Mouse (Mus musculus) embryonic facial prominence, embryonic 10.5 days (tissue): Measurements from ENCODE around the gene Samsn1. TPM values are rescaled to one million over a fixed set of nuclear protein-coding genes. Genes with fewer than 3 reads are reported as not detected.

Experiments used
- DNase-seq: peaks from one replicate; pipeline ENCODE4 v3.0.0-alpha.2; 2017; ENCODE audit warnings: low spot score
- H3K27ac ChIP-seq: fragments of 300-500 bp; sonication (generic); replicated peaks from 2 replicates; pipeline ENCODE4 v1.5.1; 2016; ENCODE audit warnings: mild to moderate bottlenecking
- H3K27me3 ChIP-seq: fragments of 300-500 bp; sonication (generic); replicated peaks from 2 replicates; pipeline ENCODE4 v1.6.1; 2016; ENCODE audit warnings: low read depth, mild to moderate bottlenecking; ENCODE audit not compliant: poor library complexity, severe bottlenecking
- H3K36me3 ChIP-seq: fragments of 300-500 bp; sonication (generic); replicated peaks from 2 replicates; pipeline ENCODE4 v1.6.1; 2016; ENCODE audit warnings: mild to moderate bottlenecking, moderate library complexity
- H3K4me1 ChIP-seq: fragments of 300-500 bp; sonication (generic); 2 replicates; pipeline ENCODE4 v1.6.1; 2016
- H3K4me3 ChIP-seq: fragments of 300-500 bp; sonication (generic); 2 replicates; pipeline ENCODE4 v1.5.1; 2016; ENCODE audit warnings: mild to moderate bottlenecking, moderate library complexity
- H3K9me3 ChIP-seq: fragments of 300-500 bp; sonication (generic); 2 replicates; pipeline ENCODE4 v1.6.1; 2016; ENCODE audit warnings: mild to moderate bottlenecking
- WGBS: fragments of 180-500 bp; shearing (Covaris S2); methylation state at CpG from one replicate; pipeline ENCODE4 v1.1.7; 2016; 5-methylcytosine and 5-hydroxymethylcytosine counted together
- polyA plus RNA-seq: library from polyadenylated mRNA; unstranded; fragments of >200 nt; fragmentation: Nextera tagmentation; extraction: Ambion mirVana; gene quantifications from 2 replicates; pipeline ENCODE4 v1.2.1, GENCODE M21; 2016

The Samsn1 gene
- polyA plus RNA-seq = 1.0 and 1.1 TPM in 2 replicates

- WGBS = 82% methylated on average over 7 of the region's 7 CpGs
- Histone ChIP-seq H3K9me3 (no peaks in the 10 kb centered on the region), H3K27ac (no peak within 1 kb of the TSS), H3K4me3 (no peak within 1 kb of the TSS), H3K27me3 (no peaks in the 10 kb centered on the region), H3K36me3 (no peaks in the 10 kb centered on the region), H3K4me1 (no peaks in the 10 kb centered on the region)
- DNase-seq = no peak
These were observed at the start of gene Samsn1 for GRCm38 (mm10) chr16:76022181-76022580. TSS of gene Samsn1 (minus strand) at chr16:76022281.

- no peaks in the 10 kb centered on the region for H3K9me3 ChIP-seq
- no peak overlapping the region for H3K27ac ChIP-seq
- DNase-seq = no peak
- H3K27me3 ChIP-seq = no peaks in the 10 kb centered on the region
- H3K4me3 ChIP-seq = no peak overlapping the region
- no peaks in the 10 kb centered on the region for H3K4me1 ChIP-seq
- WGBS = 93% methylated on average over 14 of the region's 14 CpGs
- H3K36me3 ChIP-seq = no peaks in the 10 kb centered on the region
These were observed 44.1 kb upstream of the Samsn1 start for GRCm38 (mm10) chr16:76066082-76066635.

GRCm38 (mm10) chr16:76054976-76055375 lies 32.9 kb upstream of the Samsn1 start:
- H3K4me1 ChIP-seq = peaks cover 11% of the 10 kb centered on the region
- no peaks in the 10 kb centered on the region for H3K27me3 ChIP-seq
- H3K9me3 ChIP-seq = peaks cover 5% of the 10 kb centered on the region; the same call in 1 of the 2 replicates
- H3K36me3 ChIP-seq = no peaks in the 10 kb centered on the region
- WGBS = 92% methylated on average over 7 of the region's 7 CpGs
- H3K4me3 ChIP-seq = no peak overlapping the region
- H3K27ac ChIP-seq = no peak overlapping the region
- DNase-seq = no peak

DNA sequence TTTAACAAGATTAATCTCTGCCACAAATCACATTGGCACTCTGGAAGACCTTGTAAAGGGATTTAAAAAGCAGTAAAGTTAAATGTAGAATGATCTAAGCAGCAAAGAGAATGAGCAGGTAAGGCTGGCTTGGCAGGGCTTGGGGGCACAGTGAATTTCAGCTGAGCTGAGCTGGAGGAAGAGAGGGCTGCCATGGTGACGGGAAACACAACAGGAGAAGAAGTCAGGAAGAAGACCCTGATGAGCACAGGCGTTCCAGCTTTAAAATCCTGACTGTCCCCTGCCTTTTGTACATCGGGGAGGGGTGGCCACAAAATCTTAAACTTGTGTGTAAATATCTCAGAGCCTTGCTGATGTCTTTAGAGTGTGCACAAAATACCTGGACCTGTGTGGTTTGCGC lies 32.0 kb upstream of the Samsn1 start:
- Histone ChIP-seq H3K4me1 (peaks cover 11% of the 10 kb centered on the region), H3K36me3 (no peaks in the 10 kb centered on the region), H3K27ac (no peak overlapping the region), H3K9me3 (peaks cover 5% of the 10 kb centered on the region; the same call in 1 of the 2 replicates), H3K4me3 (no peak overlapping the region), H3K27me3 (no peaks in the 10 kb centered on the region)
- 82% methylated on average over 4 of the region's 4 CpGs for WGBS
- peak; percentile 11 for DNase-seq

- H3K4me1 ChIP-seq = peaks cover 11% of the 10 kb centered on the region
- no peaks in the 10 kb centered on the region for H3K36me3 ChIP-seq
- H3K4me3 ChIP-seq = no peak overlapping the region
- DNase-seq = peak; percentile 14
- H3K27me3 ChIP-seq = no peaks in the 10 kb centered on the region
- peaks cover 5% of the 10 kb centered on the region; the same call in 1 of the 2 replicates for H3K9me3 ChIP-seq
- H3K27ac ChIP-seq = no peak overlapping the region
- 70% methylated on average over 8 of the region's 8 CpGs for WGBS
These were observed 31.5 kb upstream of the Samsn1 start for GRCm38 (mm10) chr16:76053537-76053936.

DNA sequence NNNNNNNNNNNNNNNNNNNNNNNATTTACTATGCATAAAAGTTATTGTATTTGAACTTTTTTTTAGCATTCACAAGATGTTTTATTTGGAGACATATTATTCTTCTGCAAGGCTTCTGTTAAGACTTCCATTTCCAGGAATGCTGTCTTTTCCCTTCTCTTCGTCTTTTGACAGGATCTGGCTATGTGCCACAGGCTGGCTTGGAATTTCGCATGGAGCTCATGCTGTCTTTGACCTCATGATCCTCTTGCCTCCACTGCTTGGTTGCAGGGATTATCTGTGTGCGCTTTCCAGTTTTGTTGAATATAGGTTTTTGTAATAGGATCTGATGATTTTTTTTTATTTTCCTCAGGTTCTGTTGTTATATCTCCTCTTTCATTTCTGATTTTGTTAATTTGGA lies 25.0 kb upstream of the Samsn1 start:
- Histone ChIP-seq H3K36me3 (no peaks in the 10 kb centered on the region), H3K27me3 (no peaks in the 10 kb centered on the region), H3K9me3 (no peaks in the 10 kb centered on the region), H3K27ac (no peak overlapping the region), H3K4me1 (no peaks in the 10 kb centered on the region), H3K4me3 (no peak overlapping the region)
- 82% methylated on average over 3 of the region's 3 CpGs for WGBS
- no peak for DNase-seq

DNA sequence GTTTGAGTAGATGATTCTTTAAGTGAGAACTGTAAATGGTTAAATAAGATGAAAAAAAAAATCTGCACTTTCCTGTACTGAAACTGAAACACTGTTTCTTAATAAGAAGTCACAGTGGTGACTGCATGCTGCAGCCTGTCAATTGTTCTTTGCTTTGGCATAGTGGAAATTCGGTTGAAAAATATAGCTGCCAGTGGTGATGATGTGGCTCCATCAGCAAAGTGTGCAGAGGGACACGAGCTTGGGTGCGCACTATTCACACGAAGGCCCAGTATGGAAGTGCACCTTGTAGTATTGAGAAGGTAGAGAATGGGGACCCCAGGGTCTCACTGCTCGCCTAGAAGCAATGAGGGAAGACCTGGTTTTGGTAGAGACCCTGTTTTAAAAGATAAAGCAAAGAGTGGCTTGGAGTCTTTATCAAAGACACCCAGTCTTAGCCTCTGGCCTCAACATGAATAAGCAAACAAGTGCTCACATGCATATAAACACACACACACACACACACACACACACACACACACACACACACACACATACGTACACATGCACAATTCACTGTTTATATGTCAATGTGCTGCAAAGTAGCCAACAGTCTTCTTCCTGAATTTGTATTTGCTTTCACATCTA lies 18.4 kb upstream of the Samsn1 start:
- Histone ChIP-seq H3K27me3 (no peaks in the 10 kb centered on the region), H3K27ac (no peak overlapping the region), H3K36me3 (no peaks in the 10 kb centered on the region), H3K9me3 (no peaks in the 10 kb centered on the region), H3K4me3 (no peak overlapping the region), H3K4me1 (no peaks in the 10 kb centered on the region)
- 88% methylated on average over 6 of the region's 6 CpGs for WGBS
- no peak for DNase-seq

DNA sequence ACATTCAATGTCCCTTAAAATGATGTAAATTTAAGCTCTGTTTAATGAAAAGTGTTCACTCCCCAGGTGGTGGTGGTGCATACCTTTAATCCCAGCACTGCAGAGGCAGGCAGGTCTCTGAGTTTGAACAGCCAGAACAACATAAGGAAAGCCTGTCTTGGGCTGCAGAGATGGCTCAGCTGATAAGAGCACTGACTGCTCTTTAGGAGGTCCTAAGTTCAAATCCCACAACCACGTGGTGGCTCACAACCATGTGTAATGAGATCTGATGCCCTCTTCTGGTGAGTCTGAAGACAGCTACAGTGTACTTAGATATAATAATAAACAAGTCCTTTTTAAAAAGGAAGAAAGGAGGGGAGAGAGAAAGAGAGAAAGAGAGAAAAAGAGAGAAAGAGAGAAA lies 2.9 kb downstream of the Samsn1 start:
- no peaks in the 10 kb centered on the region for H3K27me3 ChIP-seq
- no peaks in the 10 kb centered on the region for H3K9me3 ChIP-seq
- no peak overlapping the region for H3K27ac ChIP-seq
- no peaks in the 10 kb centered on the region for H3K4me1 ChIP-seq
- H3K36me3 ChIP-seq = no peaks in the 10 kb centered on the region
- WGBS = 47% methylated on average over 1 of the region's 1 CpGs
- no peak overlapping the region for H3K4me3 ChIP-seq
- DNase-seq = no peak

- WGBS = 89% methylated on average over 9 of the region's 9 CpGs
- H3K27ac ChIP-seq = no peak overlapping the region
These were observed 18.2 kb downstream of the Samsn1 start for GRCm38 (mm10) chr16:76003812-76004389.

DNA sequence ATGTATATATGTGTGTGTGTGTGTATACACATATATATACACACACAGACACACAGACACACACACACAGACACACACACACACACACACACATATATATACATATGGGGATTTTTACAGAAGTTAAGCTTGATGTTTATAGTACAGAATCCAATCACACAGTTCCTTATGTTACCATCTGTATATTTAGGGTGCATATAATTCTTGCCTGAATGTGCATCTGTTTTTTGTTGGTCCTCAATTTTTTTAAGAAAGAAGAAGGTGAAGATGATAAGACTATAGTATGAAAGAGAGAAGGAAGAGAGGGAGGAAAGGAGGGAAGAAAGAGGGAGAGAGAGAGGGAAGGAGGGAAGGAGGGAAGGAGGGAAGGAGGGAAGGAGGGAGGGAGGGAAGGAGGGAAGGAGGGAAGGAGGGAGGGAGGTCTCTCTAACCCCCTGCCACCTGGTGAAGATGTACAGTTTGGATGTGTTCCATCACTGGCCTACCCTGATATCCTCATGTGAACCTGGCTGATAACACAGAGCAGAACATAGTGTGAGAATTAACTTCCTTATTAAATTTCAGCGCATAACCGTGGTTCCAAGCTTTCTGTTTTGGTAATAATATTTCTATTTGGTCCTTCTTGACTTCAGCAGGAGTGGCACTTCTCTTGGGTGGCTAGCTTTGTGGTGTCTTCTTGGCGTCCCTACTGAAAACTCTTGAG lies 19.1 kb downstream of the Samsn1 start:
- Histone ChIP-seq H3K27ac (no peak overlapping the region), H3K4me3 (no peak overlapping the region), H3K36me3 (no peaks in the 10 kb centered on the region), H3K4me1 (peaks cover 6% of the 10 kb centered on the region; the same call in 1 of the 2 replicates), H3K27me3 (no peaks in the 10 kb centered on the region), H3K9me3 (no peaks in the 10 kb centered on the region)
- DNase-seq = no peak
- 89% methylated on average over 3 of the region's 3 CpGs for WGBS

More at GRCm38 (mm10) chr16:76003812-76004389, 18.2 kb downstream of the Samsn1 start:
- Histone ChIP-seq H3K4me3 (no peak overlapping the region), H3K4me1 (peaks cover 6% of the 10 kb centered on the region; the same call in 1 of the 2 replicates), H3K27me3 (no peaks in the 10 kb centered on the region), H3K9me3 (no peaks in the 10 kb centered on the region), H3K36me3 (no peaks in the 10 kb centered on the region)
- DNase-seq = no peak

DNA sequence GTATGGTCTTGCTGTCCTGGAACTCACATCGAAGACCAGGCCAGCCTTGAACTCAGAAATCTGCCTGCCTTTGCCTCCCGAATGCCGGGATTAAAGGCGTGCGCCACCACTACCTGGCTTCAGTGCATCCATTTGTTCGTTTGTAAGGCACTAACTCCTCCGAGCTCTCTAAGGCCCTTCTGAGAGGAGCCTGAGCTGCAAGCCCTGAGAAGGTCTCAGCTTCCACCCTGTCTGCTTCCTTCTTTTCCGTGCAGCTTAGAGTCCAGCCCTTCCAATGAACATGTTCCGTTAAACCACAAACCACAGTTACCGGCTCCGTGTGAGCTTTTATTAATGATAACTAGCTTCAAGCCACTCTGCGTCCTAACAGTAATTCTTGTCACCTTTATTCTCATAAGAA lies 19.8 kb downstream of the Samsn1 start:
- Histone ChIP-seq H3K9me3 (no peaks in the 10 kb centered on the region), H3K4me1 (peaks cover 6% of the 10 kb centered on the region; the same call in 1 of the 2 replicates), H3K36me3 (no peaks in the 10 kb centered on the region), H3K27me3 (no peaks in the 10 kb centered on the region), H3K4me3 (no peak overlapping the region), H3K27ac (no peak overlapping the region)
- 90% methylated on average over 12 of the region's 12 CpGs for WGBS
- DNase-seq = no peak

DNA sequence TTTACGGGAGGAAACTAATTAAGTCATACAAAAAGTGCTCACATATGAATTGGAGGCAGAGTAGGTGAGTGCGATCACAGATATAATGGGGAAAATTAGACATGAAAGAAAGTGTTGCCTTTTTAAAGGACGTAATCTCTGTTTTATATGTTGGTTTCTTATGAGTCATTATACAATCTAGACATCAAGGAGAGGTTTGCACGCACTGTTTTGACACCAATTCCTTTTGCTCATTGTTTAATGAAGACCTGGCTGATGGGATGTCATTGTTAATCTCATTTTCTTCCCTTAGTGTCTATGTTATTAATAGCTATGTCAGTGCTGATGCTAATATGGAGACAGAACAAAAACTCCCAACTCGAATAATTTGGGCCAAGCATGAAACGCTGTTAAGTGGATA lies 20.3 kb downstream of the Samsn1 start:
- Histone ChIP-seq H3K27ac (no peak overlapping the region), H3K36me3 (no peaks in the 10 kb centered on the region), H3K9me3 (no peaks in the 10 kb centered on the region), H3K4me1 (peaks cover 6% of the 10 kb centered on the region; the same call in 1 of the 2 replicates), H3K27me3 (no peaks in the 10 kb centered on the region), H3K4me3 (no peak overlapping the region)
- DNase-seq = no peak
- WGBS = 86% methylated on average over 6 of the region's 6 CpGs
